Mouse (Mus musculus): Measurements from ENCODE around the gene Prex1. TPM values are rescaled to one million over a fixed set of nuclear protein-coding genes. Genes with fewer than 3 reads are reported as not detected.

Prex1 gene
- polyA plus RNA-seq, 1 experiment from 2014 or later = 12.4 TPM

GRCm38 (mm10) chr2:166575419-166575818 is 138.2 kb downstream of the Prex1 start:
- H3K9ac ChIP-seq = no peak overlapping the region
- no peaks in the 10 kb centered on the region for H3K27me3 ChIP-seq (replicated peaks)
- H3K4me2 ChIP-seq = no peak overlapping the region
- no peak for ATAC-seq (ENCODE audit: insufficient read depth, low FRiP score, low read depth)
- no peaks in the 10 kb centered on the region for H3K4me1 ChIP-seq
- no peak overlapping the region for H3K4me3 ChIP-seq (replicated peaks)
- no peak overlapping the region for H3K27ac ChIP-seq
- H3K36me3 ChIP-seq = no peaks in the 10 kb centered on the region
- H3K9me3 ChIP-seq = no peaks in the 10 kb centered on the region
- WGBS = 68% methylated on average over 17 of the region's 17 CpGs

DNA sequence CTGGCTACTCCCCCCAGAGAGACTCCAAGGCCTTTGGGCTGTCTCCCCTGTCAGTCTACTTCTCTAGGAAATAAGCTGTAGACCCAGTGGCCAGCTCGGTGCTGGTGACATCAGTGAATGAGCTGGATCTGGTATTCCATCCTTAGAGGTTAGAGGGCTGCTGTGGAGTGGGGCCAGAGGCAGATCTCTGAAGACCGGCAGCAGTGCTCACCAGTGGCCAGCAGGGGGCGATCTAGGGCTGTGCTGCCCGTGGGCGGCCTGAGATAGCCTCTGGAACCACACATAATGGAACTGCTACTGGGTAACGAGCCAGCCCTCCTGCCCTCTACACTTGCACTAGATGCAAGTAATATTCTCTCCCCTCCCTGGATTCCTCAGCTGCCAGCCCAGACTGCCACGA is 138.7 kb downstream of the Prex1 start:
- no peak overlapping the region for H3K9ac ChIP-seq
- ATAC-seq (ENCODE audit: insufficient read depth, low FRiP score, low read depth) = no peak

GRCm38 (mm10) chr2:166573621-166574020 is 140.0 kb downstream of the Prex1 start:
- no peak overlapping the region for H3K4me3 ChIP-seq (replicated peaks)
- no peaks in the 10 kb centered on the region for H3K27me3 ChIP-seq (replicated peaks)
- H3K36me3 ChIP-seq = no peaks in the 10 kb centered on the region
- H3K9me3 ChIP-seq = no peaks in the 10 kb centered on the region
- H3K4me1 ChIP-seq = no peaks in the 10 kb centered on the region
- 82% methylated on average over 5 of the region's 5 CpGs for WGBS
- no peak overlapping the region for H3K4me2 ChIP-seq
- H3K9ac ChIP-seq = no peak overlapping the region
- no peak for ATAC-seq (ENCODE audit: insufficient read depth, low FRiP score, low read depth)
- no peak overlapping the region; the same call in 1 of the 2 replicates for H3K27ac ChIP-seq

More for the DNA sequence above, 138.7 kb downstream of the Prex1 start:
- no peak overlapping the region for H3K4me2 ChIP-seq
- no peak overlapping the region for H3K4me3 ChIP-seq (replicated peaks)
- 21% methylated on average over 7 of the region's 7 CpGs for whole genome bisulfite sequencing
- no peaks in the 10 kb centered on the region for H3K27me3 ChIP-seq (replicated peaks)
- H3K4me1 ChIP-seq = no peaks in the 10 kb centered on the region
- H3K36me3 ChIP-seq = no peaks in the 10 kb centered on the region
- no peaks in the 10 kb centered on the region for H3K9me3 ChIP-seq
- H3K27ac ChIP-seq = no peak overlapping the region

GRCm38 (mm10) chr2:166572297-166572696 is 141.3 kb downstream of the Prex1 start:
- WGBS = 86% methylated on average over 3 of the region's 3 CpGs
- H3K36me3 ChIP-seq = no peaks in the 10 kb centered on the region
- H3K9me3 ChIP-seq = no peaks in the 10 kb centered on the region
- H3K4me1 ChIP-seq = no peaks in the 10 kb centered on the region
- H3K9ac ChIP-seq = no peak overlapping the region
- H3K4me2 ChIP-seq = no peak overlapping the region
- H3K27me3 ChIP-seq (replicated peaks) = no peaks in the 10 kb centered on the region
- H3K27ac ChIP-seq = 0 out of 2 replicates have a peak overlapping the region, but pooled peaks have one; percentile 13
- no peak for ATAC-seq (ENCODE audit: insufficient read depth, low FRiP score, low read depth)
- H3K4me3 ChIP-seq (replicated peaks) = no peak overlapping the region

DNA sequence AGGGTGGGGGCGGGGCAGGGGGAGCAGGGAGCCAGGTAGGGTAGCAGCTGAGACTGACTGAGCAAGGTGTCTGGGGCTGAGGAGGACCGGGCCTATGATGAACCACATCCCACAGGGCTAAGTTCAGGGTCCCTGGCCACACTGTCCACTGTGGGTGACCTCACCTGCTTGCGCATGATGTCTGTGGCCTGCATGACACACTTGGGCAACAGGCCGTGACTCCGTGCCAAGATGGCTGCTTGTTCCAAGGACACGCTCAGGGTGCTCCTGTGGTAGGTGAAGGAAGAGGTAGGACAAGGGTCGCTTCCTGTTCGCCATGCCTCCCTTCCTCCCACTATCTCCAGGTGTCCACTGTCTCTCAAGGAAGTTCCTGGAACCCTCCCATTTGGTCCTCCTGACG is 144.4 kb downstream of the Prex1 start:
- ATAC-seq (ENCODE audit: insufficient read depth, low FRiP score, low read depth) = no peak
- Histone ChIP-seq H3K27me3 (replicated peaks) (no peaks in the 10 kb centered on the region), H3K4me3 (replicated peaks) (no peak overlapping the region), H3K36me3 (no peaks in the 10 kb centered on the region), H3K4me1 (no peaks in the 10 kb centered on the region), H3K4me2 (no peak overlapping the region), H3K9ac (no peak overlapping the region), H3K9me3 (no peaks in the 10 kb centered on the region), H3K27ac (no peak overlapping the region)
- WGBS = 87% methylated on average over 9 of the region's 9 CpGs

DNA sequence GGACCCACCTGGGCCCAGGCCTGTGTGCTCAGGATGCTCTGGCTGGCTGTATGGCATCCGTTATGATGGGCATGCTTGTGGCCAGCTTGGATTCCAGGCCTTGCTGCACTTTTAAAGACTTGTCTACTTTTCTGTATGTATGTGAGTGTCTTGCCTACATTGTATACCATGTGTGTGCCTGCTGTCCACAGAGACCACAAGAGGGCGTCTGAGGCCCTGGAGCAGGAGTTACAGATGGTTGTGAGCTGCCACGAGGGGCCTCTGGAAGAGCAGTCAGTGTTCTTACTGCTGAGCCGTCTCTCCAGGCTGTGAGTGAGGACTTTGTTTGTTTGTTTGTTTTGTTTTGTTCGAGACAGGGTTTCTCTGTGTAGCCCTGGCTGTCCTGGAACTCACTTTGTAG is 148.1 kb downstream of the Prex1 start:
- H3K36me3 ChIP-seq = no peaks in the 10 kb centered on the region
- no peak overlapping the region for H3K4me3 ChIP-seq (replicated peaks)
- H3K27me3 ChIP-seq (replicated peaks) = no peaks in the 10 kb centered on the region
- ATAC-seq (ENCODE audit: insufficient read depth, low FRiP score, low read depth) = no peak
- no peak overlapping the region for H3K27ac ChIP-seq
- no peaks in the 10 kb centered on the region for H3K9me3 ChIP-seq
- H3K4me1 ChIP-seq = no peaks in the 10 kb centered on the region
- no peak overlapping the region for H3K4me2 ChIP-seq
- H3K9ac ChIP-seq = no peak overlapping the region
- 76% methylated on average over 5 of the region's 5 CpGs for WGBS

DNA sequence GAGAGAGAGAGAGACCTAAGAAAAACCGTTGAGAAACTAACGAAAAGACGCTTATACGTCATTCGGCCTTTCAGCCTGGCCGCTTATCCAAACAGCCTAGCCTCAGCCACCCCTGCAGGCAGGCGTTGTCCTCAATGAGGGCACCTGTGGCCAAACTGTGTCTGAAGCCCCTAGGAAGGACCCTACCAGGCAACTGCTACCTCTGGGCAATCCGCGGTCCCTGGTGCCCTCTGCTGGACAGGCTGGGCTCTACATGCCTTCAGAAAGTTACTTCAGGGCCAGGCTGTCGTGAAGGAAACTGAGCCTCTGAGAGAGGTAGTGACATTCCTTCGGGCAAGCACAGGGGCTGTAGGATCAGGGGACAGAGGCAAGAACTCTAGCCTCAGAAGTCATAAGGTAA is 149.2 kb downstream of the Prex1 start:
- Histone ChIP-seq H3K27ac (no peak overlapping the region), H3K4me1 (0 out of 2 replicates have a peak, but pooled peaks cover 3% of the 10 kb centered on the region), H3K4me3 (replicated peaks) (no peak overlapping the region; the same call in 1 of the 2 replicates), H3K4me2 (peak overlapping the region; percentile 46), H3K36me3 (no peaks in the 10 kb centered on the region), H3K9me3 (no peaks in the 10 kb centered on the region), H3K27me3 (replicated peaks) (no peaks in the 10 kb centered on the region), H3K9ac (no peak overlapping the region)
- ATAC-seq (ENCODE audit: insufficient read depth, low FRiP score, low read depth) = no peak; the same call in 1 of the 2 replicates
- 10% methylated on average over 11 of the region's 11 CpGs for WGBS

DNA sequence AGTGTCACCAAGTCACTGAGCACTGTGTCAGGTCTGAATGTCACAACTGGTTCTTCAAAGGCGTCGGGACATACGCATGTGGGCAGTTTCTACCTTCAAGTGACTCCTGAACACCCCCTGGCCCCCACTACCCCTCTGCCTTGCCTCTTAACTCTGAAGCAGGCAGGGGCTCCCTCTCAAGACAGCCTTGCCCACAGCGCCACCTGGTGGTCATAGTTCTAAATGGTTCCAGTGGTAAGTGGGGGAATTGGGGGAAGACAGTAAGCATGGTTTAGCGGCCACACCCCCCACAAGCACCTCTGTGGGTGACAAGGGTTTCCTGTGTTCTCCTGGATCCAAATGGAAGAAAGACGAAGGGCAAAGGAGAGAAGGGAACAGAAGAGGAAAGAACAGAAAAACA is 149.7 kb downstream of the Prex1 start:
- H3K27ac ChIP-seq = no peak overlapping the region
- ATAC-seq (ENCODE audit: insufficient read depth, low FRiP score, low read depth) = peak; percentile 36; the same call in 1 of the 2 replicates
- H3K27me3 ChIP-seq (replicated peaks) = no peaks in the 10 kb centered on the region
- no peaks in the 10 kb centered on the region for H3K9me3 ChIP-seq
- peak overlapping the region; percentile 46 for H3K4me2 ChIP-seq
- no peaks in the 10 kb centered on the region for H3K36me3 ChIP-seq
- WGBS = 14% methylated on average over 6 of the region's 6 CpGs
- no peak overlapping the region for H3K4me3 ChIP-seq (replicated peaks)
- H3K9ac ChIP-seq = no peak overlapping the region
- 0 out of 2 replicates have a peak, but pooled peaks cover 3% of the 10 kb centered on the region for H3K4me1 ChIP-seq

GRCm38 (mm10) chr2:166563076-166563475 is 150.6 kb downstream of the Prex1 start:
- Histone ChIP-seq H3K36me3 (no peaks in the 10 kb centered on the region), H3K27ac (no peak overlapping the region), H3K4me3 (replicated peaks) (no peak overlapping the region), H3K4me2 (no peak overlapping the region), H3K9ac (no peak overlapping the region), H3K4me1 (0 out of 2 replicates have a peak, but pooled peaks cover 3% of the 10 kb centered on the region), H3K9me3 (no peaks in the 10 kb centered on the region), H3K27me3 (replicated peaks) (no peaks in the 10 kb centered on the region)
- 86% methylated on average over 9 of the region's 9 CpGs for WGBS
- ATAC-seq (ENCODE audit: insufficient read depth, low FRiP score, low read depth) = no peak

GRCm38 (mm10) chr2:166561781-166562180 is 151.9 kb downstream of the Prex1 start:
- no peak overlapping the region for H3K4me3 ChIP-seq (replicated peaks)
- WGBS = 60% methylated on average over 7 of the region's 7 CpGs
- no peaks in the 10 kb centered on the region for H3K9me3 ChIP-seq
- no peak overlapping the region for H3K27ac ChIP-seq
- 0 out of 2 replicates have a peak, but pooled peaks cover 3% of the 10 kb centered on the region for H3K4me1 ChIP-seq
- H3K9ac ChIP-seq = no peak overlapping the region
- H3K4me2 ChIP-seq = no peak overlapping the region
- no peak for ATAC-seq (ENCODE audit: insufficient read depth, low FRiP score, low read depth)
- H3K27me3 ChIP-seq (replicated peaks) = no peaks in the 10 kb centered on the region
- H3K36me3 ChIP-seq = no peaks in the 10 kb centered on the region

GRCm38 (mm10) chr2:166560826-166561225 is 152.8 kb downstream of the Prex1 start:
- H3K9me3 ChIP-seq = no peaks in the 10 kb centered on the region

DNA sequence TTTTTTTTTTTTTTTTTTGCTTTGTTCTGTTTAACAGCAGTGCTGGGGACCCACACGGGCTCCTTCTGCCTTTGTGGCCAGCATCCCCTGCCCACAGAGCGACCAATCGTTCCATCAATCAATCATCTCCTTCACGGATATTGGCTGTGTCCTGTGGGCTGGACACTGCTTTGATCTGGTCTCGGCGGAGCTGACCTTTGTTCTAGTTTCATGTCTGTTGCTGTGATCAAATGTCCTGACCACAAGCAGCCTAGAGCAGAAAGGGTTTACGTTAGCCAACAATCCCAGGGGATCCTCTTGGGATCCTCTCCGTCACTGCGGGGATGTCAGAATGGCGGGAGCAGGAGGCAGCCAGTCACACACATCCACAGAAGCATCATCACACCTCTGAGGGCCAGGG is 154.1 kb downstream of the Prex1 start:
- Histone ChIP-seq H3K36me3 (no peaks in the 10 kb centered on the region), H3K4me3 (replicated peaks) (no peak overlapping the region), H3K4me2 (no peak overlapping the region), H3K4me1 (0 out of 2 replicates have a peak, but pooled peaks cover 3% of the 10 kb centered on the region), H3K9me3 (no peaks in the 10 kb centered on the region), H3K27me3 (replicated peaks) (no peaks in the 10 kb centered on the region), H3K9ac (no peak overlapping the region), H3K27ac (no peak overlapping the region)
- ATAC-seq (ENCODE audit: insufficient read depth, low FRiP score, low read depth) = no peak
- 48% methylated on average over 10 of the region's 10 CpGs for WGBS

More at GRCm38 (mm10) chr2:166560826-166561225, 152.8 kb downstream of the Prex1 start:
- Histone ChIP-seq H3K9ac (no peak overlapping the region), H3K4me1 (0 out of 2 replicates have a peak, but pooled peaks cover 3% of the 10 kb centered on the region), H3K4me3 (replicated peaks) (no peak overlapping the region), H3K4me2 (no peak overlapping the region), H3K27ac (no peak overlapping the region), H3K36me3 (no peaks in the 10 kb centered on the region), H3K27me3 (replicated peaks) (no peaks in the 10 kb centered on the region)
- WGBS = 81% methylated on average over 7 of the region's 7 CpGs
- ATAC-seq (ENCODE audit: insufficient read depth, low FRiP score, low read depth) = no peak

DNA sequence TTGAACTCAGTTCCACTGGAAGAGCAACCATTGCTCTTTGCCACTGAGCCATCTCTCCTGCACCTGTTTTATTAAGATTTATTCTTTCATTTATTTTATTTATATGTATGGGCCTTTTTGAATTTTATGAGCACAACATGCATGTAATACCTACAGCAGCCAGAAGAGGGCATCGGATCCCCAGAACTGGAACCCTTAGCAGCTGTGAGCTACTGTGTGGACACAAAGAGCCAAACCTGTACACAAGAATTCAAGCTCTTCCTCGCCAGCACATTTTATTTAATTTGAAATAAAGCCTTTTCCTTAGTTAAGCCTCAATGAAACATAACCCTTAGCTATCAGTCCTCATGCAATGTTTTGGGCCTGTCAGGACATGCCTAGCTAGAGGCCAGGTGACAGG is 158.1 kb downstream of the Prex1 start:
- WGBS = 68% methylated on average over 2 of the region's 2 CpGs
- Histone ChIP-seq H3K9me3 (no peaks in the 10 kb centered on the region), H3K36me3 (no peaks in the 10 kb centered on the region), H3K4me1 (peaks cover 12% of the 10 kb centered on the region), H3K27me3 (replicated peaks) (no peaks in the 10 kb centered on the region), H3K27ac (no peak overlapping the region), H3K9ac (no peak overlapping the region), H3K4me2 (no peak overlapping the region), H3K4me3 (replicated peaks) (no peak overlapping the region)
- ATAC-seq (ENCODE audit: insufficient read depth, low FRiP score, low read depth) = no peak
